Mouse (Mus musculus) brain, embryonic 18.5 days (tissue): ENCODE measurements around the gene Zfp866.

Experiments used
- DNase-seq: peaks from one replicate; pipeline ENCODE4 v3.0.0-alpha.2; 2012; ENCODE audit warnings: low read depth, low spot score

Zfp866 gene

GRCm38 (mm10) chr8:69797661-69798060 is 6.7 kb upstream of the Zfp866 start:
- no peak for DNase-seq

- no peak for DNase-seq
Measured at GRCm38 (mm10) chr8:69796721-69797345, 5.9 kb upstream of the Zfp866 start.

- no peak for DNase-seq
Measured at GRCm38 (mm10) chr8:69794901-69795300, 3.9 kb upstream of the Zfp866 start.

GRCm38 (mm10) chr8:69794096-69794495 is 3.1 kb upstream of the Zfp866 start:
- no peak for DNase-seq

GRCm38 (mm10) chr8:69793666-69794065 is 2.7 kb upstream of the Zfp866 start:
- DNase-seq: no peak

GRCm38 (mm10) chr8:69791415-69792068 is 564 bp upstream of the Zfp866 start:
- no peak for DNase-seq

- no peak for DNase-seq
Measured at GRCm38 (mm10) chr8:69790364-69790763, 614 bp downstream of the Zfp866 start.

- no peak for DNase-seq
Measured at GRCm38 (mm10) chr8:69789731-69790130, 1.2 kb downstream of the Zfp866 start.

- no peak for DNase-seq
Measured at GRCm38 (mm10) chr8:69789105-69789504, 1.9 kb downstream of the Zfp866 start.

- no peak for DNase-seq
Measured at GRCm38 (mm10) chr8:69777111-69777510, 13.9 kb downstream of the Zfp866 start.

GRCm38 (mm10) chr8:69775149-69775534 is 15.8 kb downstream of the Zfp866 start:
- DNase-seq: no peak

GRCm38 (mm10) chr8:69774503-69775148 is 16.4 kb downstream of the Zfp866 start, which contains the start of gene Gm20422:
Gene Gm20422 (minus strand): TSS chr8:69774886.
- peak; percentile 97 for DNase-seq

- DNase-seq: no peak
Measured at GRCm38 (mm10) chr8:69772106-69772505, 18.9 kb downstream of the Zfp866 start.

GRCm38 (mm10) chr8:69771221-69771620 is 19.8 kb downstream of the Zfp866 start:
- DNase-seq: no peak

- no peak for DNase-seq
Measured at GRCm38 (mm10) chr8:69761814-69762445, 29.0 kb downstream of the Zfp866 start.

GRCm38 (mm10) chr8:69758316-69758715 is 32.7 kb downstream of the Zfp866 start:
- DNase-seq: no peak

- DNase-seq: no peak
Measured at GRCm38 (mm10) chr8:69752437-69752836, 38.5 kb downstream of the Zfp866 start.

- peak; percentile 87 for DNase-seq
Measured at GRCm38 (mm10) chr8:69749544-69750454, 41.2 kb downstream of the Zfp866 start, which contains the start of gene Zfp963. Gene Zfp963 (minus strand): TSS chr8:69749970.

- no peak for DNase-seq
Measured at GRCm38 (mm10) chr8:69741231-69741630, 49.7 kb downstream of the Zfp866 start.

- no peak for DNase-seq
Measured at GRCm38 (mm10) chr8:69740763-69741162, 50.2 kb downstream of the Zfp866 start.

- no peak for DNase-seq
Measured at GRCm38 (mm10) chr8:69735495-69735894, 55.5 kb downstream of the Zfp866 start.
